Comparison of ENCODE assay signal across 28 mouse cellular contexts in the genomic region with DNA sequence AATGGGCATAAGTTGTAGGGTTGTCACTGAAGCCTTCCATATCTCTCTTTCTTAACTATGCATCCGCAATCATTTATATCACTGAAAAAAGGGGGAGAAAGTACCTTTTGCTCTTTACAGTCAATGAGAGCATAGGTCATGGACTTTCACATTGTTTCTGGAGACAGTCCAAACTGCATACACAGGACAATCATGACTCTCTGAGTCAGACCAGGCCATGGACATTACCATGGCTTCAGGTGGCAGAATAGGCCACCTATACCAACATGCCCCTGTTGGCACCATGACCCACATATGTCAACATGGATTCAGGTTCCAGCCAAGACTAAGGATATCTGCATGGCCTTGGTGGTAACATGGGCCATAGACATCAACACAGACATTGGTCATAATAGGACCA.
"Had no signal": no experiment of that assay in that cellular context is flagged by ENCODE, and none has a peak within 500 bp of the region (broad histone marks: within the 10 kb centered on the region; RNA-seq: fewer than 3 reads in every experiment).

No protein-coding gene starts in this region.

- H3K4me2 ChIP-seq: embryonic facial prominence, embryonic 12.5 days; embryonic facial prominence, embryonic 13.5 days; embryonic facial prominence, embryonic 15.5 days; forebrain, embryonic 12.5 days; forebrain, embryonic 13.5 days; forebrain, embryonic 15.5 days had no signal

- H3K4me3 ChIP-seq: embryonic facial prominence, embryonic 10.5 days; embryonic facial prominence, embryonic 12.5 days; embryonic facial prominence, embryonic 13.5 days; embryonic facial prominence, embryonic 15.5 days; erythroblast, embryonic 14.5 days; forebrain, embryonic 10.5 days; forebrain, embryonic 12.5 days; forebrain, embryonic 13.5 days; forebrain, embryonic 15.5 days; gastrocnemius, adult 2 months; heart, adult 2 months had no signal

- H3K9me3 ChIP-seq: embryonic facial prominence, embryonic 10.5 days; embryonic facial prominence, embryonic 12.5 days; embryonic facial prominence, embryonic 13.5 days; embryonic facial prominence, embryonic 15.5 days; forebrain, embryonic 10.5 days; forebrain, embryonic 12.5 days; forebrain, embryonic 13.5 days; forebrain, embryonic 15.5 days had no signal

- ATAC-seq: forebrain, embryonic 13.5 days; forebrain, embryonic 14.5 days; forebrain, embryonic 15.5 days; forebrain, embryonic 16.5 days; forebrain, postnatal 0 days had no signal

- H3K9ac ChIP-seq: embryonic facial prominence, embryonic 12.5 days; embryonic facial prominence, embryonic 13.5 days; embryonic facial prominence, embryonic 15.5 days; forebrain, embryonic 12.5 days; forebrain, embryonic 13.5 days; forebrain, embryonic 15.5 days; forebrain, postnatal 0 days had no signal

- H3K27me3 ChIP-seq: embryonic facial prominence, embryonic 12.5 days; embryonic facial prominence, embryonic 13.5 days; embryonic facial prominence, embryonic 15.5 days; forebrain, embryonic 12.5 days; forebrain, embryonic 13.5 days; forebrain, embryonic 15.5 days had no signal

- DNase-seq: cerebellum, adult 2 months; cerebellum, adult 8-10 months; cerebellum, adult 9-10 months; cerebellum, adult 9-11 months; cerebellum, postnatal 10 days; cerebellum, postnatal 14 days; cerebellum, postnatal 25 days; cerebellum, postnatal 36 days; embryo, embryonic 11 days; forebrain, postnatal 0 days; gastrocnemius, adult 2 months; gastrocnemius, postnatal 10 days; gastrocnemius, postnatal 14 days; gastrocnemius, postnatal 25 days; gastrocnemius, postnatal 36 days; heart, adult 18-20 months; heart, adult 2 months had no signal

- H3K36me3 ChIP-seq: embryonic facial prominence, embryonic 10.5 days; embryonic facial prominence, embryonic 12.5 days; embryonic facial prominence, embryonic 13.5 days; embryonic facial prominence, embryonic 15.5 days; forebrain, embryonic 10.5 days; forebrain, embryonic 12.5 days; forebrain, embryonic 15.5 days had no signal

- H3K4me1 ChIP-seq: embryonic facial prominence, embryonic 10.5 days; embryonic facial prominence, embryonic 12.5 days; embryonic facial prominence, embryonic 13.5 days; embryonic facial prominence, embryonic 15.5 days; forebrain, embryonic 10.5 days; forebrain, embryonic 12.5 days; forebrain, embryonic 13.5 days; forebrain, embryonic 15.5 days had no signal

- H3K27ac ChIP-seq: embryonic facial prominence, embryonic 10.5 days; embryonic facial prominence, embryonic 12.5 days; embryonic facial prominence, embryonic 13.5 days; embryonic facial prominence, embryonic 15.5 days; forebrain, embryonic 10.5 days; forebrain, embryonic 12.5 days; forebrain, embryonic 13.5 days; forebrain, embryonic 15.5 days; gastrocnemius, adult 2 months; heart, adult 2 months had no signal
